Mouse (Mus musculus): ENCODE data around the gene Igf1r. TPM values are rescaled to one million over a fixed set of nuclear protein-coding genes. Genes with fewer than 3 reads are reported as not detected.

Gene Igf1r
- total RNA-seq, 4 experiments from 2014 or later, result 81.3 to 138 (median 103) TPM

DNA sequence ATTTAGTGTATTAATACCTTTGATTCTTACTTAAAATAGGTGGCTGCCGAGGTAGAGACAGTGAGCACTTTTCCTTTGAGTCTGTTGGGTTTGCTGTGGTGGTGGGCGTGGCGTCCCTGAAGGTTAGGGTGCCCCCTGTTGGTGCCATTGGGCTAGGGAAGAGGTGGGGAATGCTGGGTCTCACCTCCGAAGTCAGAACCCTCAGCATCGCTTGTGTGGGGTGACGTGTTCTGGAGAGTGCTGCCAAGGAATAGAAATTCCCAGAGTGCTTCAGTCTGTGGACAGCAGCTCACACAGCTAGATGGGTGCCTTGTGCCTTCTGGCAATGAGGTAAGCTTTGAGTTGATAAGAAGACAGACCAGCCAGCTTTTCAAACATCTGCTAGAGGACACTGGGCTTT is 102.3 kb downstream of the Igf1r start:
- DNase-seq, result no peak

- no peak for DNase-seq
Observed at GRCm38 (mm10) chr7:68057010-68057409, 104.4 kb downstream of the Igf1r start.

GRCm38 (mm10) chr7:68059690-68060089 is 107.1 kb downstream of the Igf1r start:
- DNase-seq, result no peak

- no peak for DNase-seq
Observed at GRCm38 (mm10) chr7:68061434-68061833, 108.8 kb downstream of the Igf1r start.

- DNase-seq, result no peak
Observed at GRCm38 (mm10) chr7:68062170-68062848, 109.7 kb downstream of the Igf1r start.

GRCm38 (mm10) chr7:68062849-68063208 is 110.2 kb downstream of the Igf1r start:
- no peak for DNase-seq

GRCm38 (mm10) chr7:68063711-68064110 is 111.1 kb downstream of the Igf1r start:
- DNase-seq, result no peak

- DNase-seq, result no peak
Observed at GRCm38 (mm10) chr7:68064120-68064519, 111.5 kb downstream of the Igf1r start.

- DNase-seq, result peak; percentile 58
Observed at GRCm38 (mm10) chr7:68064647-68065362, 112.2 kb downstream of the Igf1r start.

DNA sequence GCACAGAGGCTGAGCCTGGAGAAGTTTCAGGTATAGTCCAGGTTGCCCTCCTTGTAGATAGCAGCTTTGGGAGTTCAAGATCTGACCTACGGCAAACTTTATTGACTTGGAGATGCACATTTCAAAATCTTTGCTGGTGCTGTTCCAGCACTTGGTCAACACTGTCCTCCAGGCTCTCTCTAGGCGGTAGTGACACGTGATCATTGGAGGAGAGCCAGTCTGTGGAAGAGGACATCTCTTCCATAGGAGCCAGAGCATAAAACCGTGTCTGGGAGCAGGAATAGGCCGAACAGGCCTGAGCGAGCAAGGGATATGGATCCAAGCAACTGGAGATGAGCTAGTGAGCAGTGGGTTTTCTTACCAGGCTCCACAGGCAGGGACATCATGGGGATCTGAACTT is 113.3 kb downstream of the Igf1r start:
- peak; percentile 55 for DNase-seq

DNA sequence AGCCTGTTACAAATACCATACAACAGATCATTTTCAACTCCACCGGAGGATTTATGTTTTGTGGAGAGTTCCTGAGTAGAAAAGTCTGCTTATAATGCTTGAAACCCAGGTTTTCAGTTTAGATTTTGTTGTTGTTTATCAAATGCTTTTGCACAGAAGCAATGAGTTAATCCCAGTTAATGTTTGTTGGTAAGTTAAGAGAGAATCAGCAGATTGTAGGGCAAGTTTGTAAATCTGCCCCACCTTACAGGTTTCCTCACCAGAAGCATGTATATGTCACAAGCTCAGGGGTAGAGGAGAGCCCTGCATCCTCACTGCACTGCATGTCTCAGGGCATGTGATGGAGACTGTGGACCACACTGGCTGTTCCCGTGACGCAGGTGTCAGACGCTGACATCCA is 114.7 kb downstream of the Igf1r start:
- no peak for DNase-seq

GRCm38 (mm10) chr7:68069324-68069723 is 116.7 kb downstream of the Igf1r start:
- DNase-seq, result no peak

DNA sequence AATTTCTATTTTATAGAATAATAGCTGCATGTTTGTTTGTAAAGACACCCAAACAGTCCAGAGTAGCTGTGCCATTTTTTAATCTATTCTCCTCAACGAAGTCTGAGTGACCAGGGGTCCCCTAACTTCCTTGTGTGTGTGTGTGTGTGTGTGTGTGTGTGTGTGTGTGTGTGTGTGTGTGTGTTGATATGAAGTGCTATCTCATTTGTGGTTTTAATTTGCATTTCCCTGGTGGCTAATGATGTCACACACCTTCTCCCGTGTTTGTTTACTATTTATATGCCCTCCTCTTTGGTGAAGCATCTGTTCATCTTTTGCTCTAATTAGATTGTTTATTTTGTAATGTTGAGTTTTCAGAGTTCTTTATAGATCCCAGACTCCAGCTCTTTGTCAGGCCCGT is 117.4 kb downstream of the Igf1r start:
- DNase-seq, result no peak

- peak; percentile 69 for DNase-seq
Observed at GRCm38 (mm10) chr7:68070626-68071025, 118.0 kb downstream of the Igf1r start.

DNA sequence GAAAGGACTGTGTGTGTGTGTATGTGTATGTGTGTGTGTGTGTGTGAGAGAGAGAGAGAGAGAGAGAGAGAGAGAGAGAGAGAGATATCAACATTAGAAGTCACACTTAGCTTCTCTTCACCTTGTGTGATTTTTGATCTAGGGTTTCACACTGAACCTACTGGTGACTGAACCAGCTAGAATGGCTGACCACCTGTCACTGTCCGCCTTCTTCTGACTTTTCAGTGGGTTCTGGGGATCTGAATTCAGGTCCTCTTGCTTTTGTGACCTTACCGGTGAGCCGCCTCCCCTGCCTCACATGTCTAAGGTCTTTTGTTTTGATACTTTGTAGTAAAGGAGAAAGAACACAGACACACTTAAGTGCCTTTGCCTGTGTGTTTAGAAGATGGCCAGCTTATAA is 118.4 kb downstream of the Igf1r start:
- DNase-seq, result no peak

DNA sequence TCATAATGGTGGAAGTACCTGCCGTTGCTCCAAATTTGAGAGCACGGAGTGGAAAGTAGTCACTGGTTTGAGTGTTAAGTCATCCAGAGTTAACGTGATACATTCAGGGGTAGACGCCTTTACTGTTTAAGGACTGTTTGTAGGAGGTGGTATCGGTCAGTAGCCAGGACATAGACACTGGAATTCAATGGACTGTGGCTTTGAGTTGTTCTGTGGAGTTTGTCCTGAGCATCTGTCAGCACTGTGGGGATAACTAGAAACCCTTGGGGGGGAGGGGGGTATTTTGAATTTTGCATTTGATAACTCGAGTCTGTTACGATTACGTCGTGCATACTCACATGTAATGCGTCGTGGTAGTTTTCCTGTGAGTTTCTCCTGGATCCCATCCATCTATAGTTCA is 119.1 kb downstream of the Igf1r start:
- DNase-seq, result no peak

DNA sequence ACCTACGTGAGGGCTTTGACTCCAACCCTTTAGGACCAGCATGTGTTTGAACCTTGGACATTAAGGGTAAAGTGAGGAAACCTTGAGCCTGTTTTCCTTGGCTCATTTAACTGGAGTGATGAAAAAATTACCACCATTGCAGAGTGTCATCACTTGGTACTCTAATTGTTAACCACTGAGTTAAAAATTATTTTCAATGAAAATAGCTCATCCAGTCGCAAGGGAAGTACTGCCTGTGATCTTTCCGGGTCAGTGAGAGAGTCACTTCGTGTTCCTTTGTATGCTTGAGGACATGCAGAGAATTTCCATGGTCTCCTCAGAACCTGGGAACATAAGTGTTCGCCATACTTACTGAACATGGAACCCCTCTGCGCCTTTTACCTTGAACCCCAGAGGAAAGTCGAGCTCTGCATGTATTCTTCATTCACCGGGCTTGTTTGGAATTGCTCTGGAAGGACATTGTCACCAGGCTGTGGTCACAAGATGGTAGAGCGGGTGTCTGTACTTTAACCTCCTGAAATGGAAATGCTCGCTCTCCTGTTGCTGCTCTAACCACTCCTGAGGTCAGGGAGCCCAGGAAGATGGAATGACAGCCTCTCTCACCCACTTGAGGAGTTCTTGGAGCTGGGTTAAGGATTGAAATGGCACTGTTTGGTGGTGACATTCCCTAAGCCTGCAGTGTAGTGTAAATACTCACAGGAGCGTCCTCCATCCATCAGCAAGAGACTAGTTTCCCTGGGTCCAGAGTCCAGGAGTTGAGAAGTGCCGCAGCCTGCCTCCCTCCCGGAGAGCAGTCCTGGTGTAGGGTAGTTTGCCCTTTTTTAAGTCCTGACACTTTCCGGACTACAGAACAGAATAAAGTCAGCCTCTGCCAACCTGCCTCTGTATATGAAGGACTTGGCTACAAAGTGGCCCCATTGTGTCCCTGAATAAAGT is 120.2 kb downstream of the Igf1r start:
- DNase-seq, result no peak

GRCm38 (mm10) chr7:68073460-68073806 is 120.8 kb downstream of the Igf1r start:
- no peak for DNase-seq

GRCm38 (mm10) chr7:68074748-68075147 is 122.1 kb downstream of the Igf1r start:
- no peak for DNase-seq

GRCm38 (mm10) chr7:68075401-68075800 is 122.8 kb downstream of the Igf1r start:
- no peak for DNase-seq

- peak; percentile 75 for DNase-seq
Observed at GRCm38 (mm10) chr7:68080122-68080845, 127.7 kb downstream of the Igf1r start.

DNA sequence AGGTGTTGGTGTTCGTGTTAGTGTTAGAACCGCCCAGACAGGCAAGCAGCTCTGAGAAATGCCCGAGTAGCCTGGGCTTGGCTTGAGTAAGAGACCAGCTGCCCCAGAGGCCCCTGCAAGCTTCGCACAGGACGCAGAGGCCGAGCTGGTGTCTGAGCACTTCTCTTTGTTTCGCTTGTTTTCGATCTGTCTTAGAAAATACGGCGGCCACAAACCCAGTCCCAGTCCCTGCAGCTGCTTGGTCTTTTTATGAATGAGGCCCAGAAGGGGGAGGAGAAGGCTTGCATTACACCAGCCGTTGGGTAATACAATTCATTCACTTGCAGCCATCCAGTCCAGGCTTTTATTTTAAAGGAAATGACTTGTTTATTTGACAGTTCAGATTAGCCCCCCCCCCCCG is 132.7 kb downstream of the Igf1r start:
- no peak for DNase-seq

Measured in adrenal gland, adult 8-10 months (tissue).